Mouse (Mus musculus): ENCODE measurements around the gene Gatad2b.

GRCm38 (mm10) chr3:90338190-90338589, 45.2 kb downstream of the Gatad2b start:
- TF ChIP-seq CTCF (conservative IDR thresholded peaks at IDR 0.05; ENCODE audit: low read length) (no peak), NANOG (IDR thresholded peaks at IDR 0.05; ENCODE audit: borderline replicate concordance, low read length) (no peak), POU5F1 (IDR thresholded peaks at IDR 0.05; ENCODE audit: borderline replicate concordance, low read length) (no peak)
